Mouse (Mus musculus) common myeloid progenitor, adult 5-6 weeks (primary cell): ENCODE data around the gene Hpn. TPM values are rescaled to one million over a fixed set of nuclear protein-coding genes. Genes with fewer than 3 reads are reported as not detected.

Experiments used
- ATAC-seq: replicated peaks from 2 replicates; pipeline ENCODE4 v1.8.0; 2016; ENCODE audit warnings: low read depth, mild to moderate bottlenecking, moderate TSS enrichment, inconsistent platforms; ENCODE audit not compliant: poor library complexity, severe bottlenecking
- total RNA-seq: library from RNA; stranded (forward); fragments of 200-1000, 187-1606 nt; gene quantifications from 2 replicates; pipeline ENCODE4 v1.2.3, GENCODE M21; 2017

Hpn gene
- total RNA-seq, 1 experiment from 2014 or later, result 13.4 TPM

DNA sequence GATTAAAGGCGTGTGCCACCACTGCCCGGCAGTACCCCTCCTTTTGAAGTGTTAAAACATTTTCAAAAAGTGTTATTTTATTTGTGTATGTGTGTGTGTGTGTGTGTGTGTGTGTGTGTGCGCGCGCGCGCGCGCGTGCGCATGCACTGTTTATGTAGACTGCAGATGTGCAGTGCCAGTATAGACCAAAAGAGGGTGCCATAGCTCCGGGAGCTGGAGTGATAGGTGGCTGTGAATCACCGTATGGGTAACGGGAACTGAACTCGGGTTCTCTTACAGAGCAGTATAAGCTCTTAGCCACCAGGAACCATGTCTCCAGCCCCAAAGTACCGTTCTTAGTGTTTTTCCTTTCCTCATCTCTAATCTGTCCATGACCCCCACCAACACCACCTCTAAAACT is 29.8 kb upstream of the Hpn start:
- ATAC-seq, result no peak

DNA sequence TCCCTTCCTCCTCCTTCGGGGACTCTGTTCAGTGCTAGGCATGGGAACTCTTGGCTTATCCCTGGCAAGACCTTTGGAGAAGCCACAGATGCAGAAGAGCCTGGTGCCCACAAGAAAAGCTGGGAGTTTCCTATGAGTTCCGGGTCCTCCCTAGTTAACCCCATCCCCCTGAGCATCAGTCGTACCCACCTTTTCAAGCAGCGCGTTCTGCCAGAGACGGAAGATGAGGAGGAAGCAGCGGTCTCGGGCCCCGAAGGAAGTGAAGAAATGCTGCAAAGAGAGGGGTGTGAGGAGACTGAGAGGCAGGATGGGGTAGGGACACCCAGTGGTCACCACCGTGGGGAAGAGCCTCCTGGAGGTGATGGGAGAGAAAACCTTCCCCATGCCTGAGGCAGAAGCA is 25.9 kb upstream of the Hpn start:
- no peak for ATAC-seq

- ATAC-seq, result no peak
Measured at GRCm38 (mm10) chr7:31140302-31140701, 25.2 kb upstream of the Hpn start.

DNA sequence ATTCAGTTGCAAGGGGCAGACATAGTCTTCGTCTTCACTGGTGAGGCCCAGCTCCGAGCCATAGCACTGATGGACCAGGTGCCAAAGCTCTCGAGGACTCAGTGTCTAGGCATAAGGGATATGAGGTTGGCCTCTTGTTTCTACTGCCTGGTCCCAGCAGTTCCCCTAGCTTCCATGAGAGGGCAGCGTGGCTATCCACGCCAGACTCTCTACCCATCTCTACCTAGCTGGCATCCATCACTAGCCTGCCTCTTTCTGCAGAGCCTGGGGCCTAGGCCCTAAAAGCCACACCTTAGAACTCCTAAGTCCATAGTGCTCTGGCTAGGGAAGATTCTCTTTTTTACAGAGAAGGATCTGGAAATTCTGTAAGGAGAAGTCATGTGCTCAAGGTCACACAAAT is 24.7 kb upstream of the Hpn start:
- peak; percentile 95 for ATAC-seq

- ATAC-seq, result no peak
Measured at GRCm38 (mm10) chr7:31135717-31136116, 20.6 kb upstream of the Hpn start.

DNA sequence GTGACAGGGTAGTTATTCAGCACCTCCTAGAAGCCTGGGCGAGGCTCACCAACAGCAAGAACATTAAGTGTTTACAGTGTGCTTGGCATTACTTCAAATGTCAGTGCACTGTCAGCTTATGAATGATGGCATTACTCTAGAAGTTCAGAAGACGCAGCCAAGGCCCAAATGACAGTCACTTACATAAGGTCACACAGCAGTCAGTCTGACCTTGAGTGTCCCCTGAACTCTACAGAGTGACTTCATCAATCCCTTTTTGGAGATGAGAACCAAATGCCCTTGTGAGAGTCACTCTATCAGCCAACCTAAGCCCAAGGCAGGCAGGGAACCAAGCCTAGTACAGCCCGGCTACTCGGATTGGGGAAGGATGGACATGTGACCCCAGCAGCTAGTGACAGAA is 16.8 kb upstream of the Hpn start:
- ATAC-seq, result no peak

- peak; percentile 74 for ATAC-seq
Measured at GRCm38 (mm10) chr7:31130841-31131240, 15.8 kb upstream of the Hpn start.

GRCm38 (mm10) chr7:31130197-31130596 is 15.1 kb upstream of the Hpn start:
- ATAC-seq, result no peak

GRCm38 (mm10) chr7:31128157-31128705 is 13.1 kb upstream of the Hpn start:
- ATAC-seq, result no peak

- no peak for ATAC-seq
Measured at GRCm38 (mm10) chr7:31126851-31127724, 12.0 kb upstream of the Hpn start, which contains the start of gene Scn1b. Gene Scn1b, minus strand, starts transcription at chr7:31127003.

DNA sequence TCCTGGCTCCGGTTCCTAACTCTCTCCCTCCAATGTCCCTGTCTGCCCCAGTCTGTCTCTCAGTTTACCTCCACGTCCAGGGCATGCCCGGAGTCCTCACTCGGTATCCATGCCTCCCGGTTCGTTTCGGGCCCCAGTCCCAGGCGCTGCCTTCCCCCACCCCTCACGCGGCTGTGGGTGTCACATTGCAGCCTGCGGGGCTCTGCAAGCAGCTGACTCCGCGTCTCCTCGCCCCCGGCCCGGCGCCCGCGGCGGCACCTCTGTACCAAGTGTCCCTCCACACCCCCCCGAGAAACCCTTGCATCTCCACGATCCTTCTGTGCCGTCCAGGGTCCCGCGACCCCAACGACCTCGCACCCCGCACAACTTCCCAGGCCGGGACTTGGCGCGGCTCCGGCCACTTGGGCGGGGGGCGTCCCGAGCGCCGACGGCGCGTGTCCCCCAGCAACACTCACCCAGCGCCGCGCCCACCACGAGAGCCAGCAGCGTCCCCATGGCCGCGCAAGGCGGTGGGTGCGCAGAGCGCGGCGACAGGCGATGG is 11.2 kb upstream of the Hpn start:
- no peak for ATAC-seq

DNA sequence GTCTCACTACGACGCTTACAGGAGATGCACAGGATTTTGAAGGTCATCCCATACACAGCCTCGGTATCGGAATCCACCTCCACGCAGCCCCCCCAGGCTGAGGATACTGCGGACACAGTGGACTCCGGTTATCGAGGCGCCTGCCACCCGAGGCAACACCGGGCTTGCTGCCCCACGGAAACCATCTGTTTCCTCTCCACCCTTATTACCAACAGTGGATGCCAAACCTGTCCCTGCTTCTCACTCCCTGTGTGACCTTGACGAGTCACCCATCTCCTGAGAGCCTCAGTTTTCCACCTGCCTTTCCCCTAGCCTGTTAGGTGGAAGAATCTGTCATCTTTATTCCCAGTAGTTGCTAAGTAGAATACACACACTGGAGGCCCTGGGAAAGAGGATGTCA is 10.0 kb upstream of the Hpn start:
- peak; percentile 24 for ATAC-seq

DNA sequence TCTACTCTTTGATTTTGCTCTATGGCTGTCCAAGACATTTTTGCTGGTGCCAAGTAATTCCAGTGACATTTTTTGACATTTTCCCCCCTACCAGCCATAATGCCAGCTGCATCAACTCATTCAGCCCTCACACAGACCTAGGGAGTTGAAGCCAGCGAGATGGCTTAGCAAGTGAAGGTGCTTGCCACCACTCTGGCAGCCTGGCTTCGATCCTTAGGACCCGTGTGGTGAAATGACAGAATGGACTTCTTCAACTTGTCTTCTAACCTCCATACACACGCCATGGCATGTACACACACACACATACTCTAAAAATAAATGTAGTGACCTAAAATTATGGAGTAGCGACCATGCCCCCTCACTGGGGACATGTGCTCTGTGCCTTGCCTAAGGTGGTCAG is 9.3 kb upstream of the Hpn start:
- ATAC-seq, result no peak

GRCm38 (mm10) chr7:31123697-31124096 is 8.6 kb upstream of the Hpn start:
- no peak for ATAC-seq

DNA sequence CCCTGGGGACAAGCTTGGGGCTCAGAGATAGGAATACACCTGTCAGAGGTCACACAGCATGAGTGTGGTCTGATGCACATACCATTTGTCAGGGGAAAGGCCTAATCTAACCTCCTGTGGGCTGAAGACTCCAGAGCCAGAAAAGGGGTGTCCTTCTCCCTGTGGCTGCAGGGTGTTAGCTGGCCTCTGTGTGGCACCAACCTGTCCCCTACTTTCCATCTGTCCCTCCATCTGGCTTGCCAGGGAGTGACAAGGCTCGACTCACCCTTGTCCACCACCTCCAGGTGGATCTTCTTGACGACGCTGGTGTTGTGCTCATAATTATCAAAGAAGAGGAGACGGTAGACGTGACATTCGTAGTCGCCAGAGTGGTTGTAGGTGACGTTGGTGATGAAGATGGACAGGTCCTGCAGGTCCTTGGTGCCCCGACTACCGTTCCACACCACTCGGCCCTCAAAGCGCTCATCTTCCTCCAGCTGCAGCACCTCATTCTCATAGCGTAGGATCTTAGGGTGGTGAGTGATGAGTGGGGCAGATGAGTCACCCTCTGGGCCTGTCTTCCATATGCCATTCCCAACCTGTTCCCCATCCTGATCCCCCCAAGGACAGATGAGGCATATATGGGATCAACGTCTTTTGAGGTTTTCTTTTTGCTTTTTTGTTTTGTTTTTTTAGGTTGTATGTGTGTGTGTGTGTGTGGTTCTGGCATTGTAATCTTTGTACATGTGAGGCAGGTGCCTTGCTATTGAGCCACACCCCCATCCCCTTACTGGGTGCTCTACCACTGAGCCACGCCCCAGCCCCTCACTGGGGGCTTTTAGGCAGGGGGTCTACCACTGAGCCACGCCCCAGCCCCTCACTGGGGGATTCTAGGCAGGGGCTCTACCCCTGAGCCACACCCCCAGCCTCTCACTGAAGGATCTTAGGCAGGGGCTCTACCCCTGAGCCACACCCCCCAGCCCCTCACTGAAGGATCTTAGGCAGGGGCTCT is 7.8 kb upstream of the Hpn start:
- no peak for ATAC-seq

DNA sequence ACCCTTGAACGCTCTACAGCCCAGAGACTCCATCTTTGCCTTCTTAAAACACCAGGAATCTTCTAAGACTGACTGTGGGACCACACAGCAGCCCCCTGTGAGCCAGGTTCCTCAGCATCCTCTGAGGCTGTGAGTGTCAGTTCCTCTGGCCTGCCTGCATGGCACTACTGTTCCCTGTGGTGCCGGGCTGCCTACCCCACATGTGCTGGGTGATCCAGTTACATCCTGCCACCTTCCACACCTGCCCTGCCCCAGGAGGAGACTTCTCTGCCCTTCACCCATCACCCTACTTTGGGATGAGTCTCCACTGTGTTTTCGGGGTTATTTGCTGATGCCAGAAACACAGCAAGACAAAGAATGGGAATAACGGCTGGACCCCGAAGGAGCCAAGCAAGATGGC is 4.5 kb upstream of the Hpn start:
- ATAC-seq, result no peak

DNA sequence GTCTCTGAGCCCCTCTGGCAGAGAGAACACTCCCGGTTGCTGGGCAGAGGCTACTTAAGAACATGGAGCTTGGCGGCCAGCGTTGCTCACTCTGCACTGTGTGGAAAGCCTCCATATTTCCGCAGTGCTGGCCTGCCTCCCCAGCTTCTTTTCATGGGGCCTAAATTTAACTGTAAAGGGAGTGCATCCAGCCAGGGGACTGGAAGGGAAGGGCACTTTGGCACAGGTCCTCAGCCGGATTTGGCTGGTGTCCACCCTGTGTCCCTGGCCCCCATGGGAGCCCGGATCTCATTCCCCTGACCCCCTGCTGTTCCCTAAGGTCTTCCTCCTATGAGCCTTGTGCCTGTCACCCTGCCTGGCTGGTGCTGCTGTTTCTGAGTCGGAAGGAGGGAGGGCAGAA is 3.4 kb upstream of the Hpn start:
- ATAC-seq, result no peak

- ATAC-seq, result no peak
Measured at GRCm38 (mm10) chr7:31117465-31117864, 2.4 kb upstream of the Hpn start.

DNA sequence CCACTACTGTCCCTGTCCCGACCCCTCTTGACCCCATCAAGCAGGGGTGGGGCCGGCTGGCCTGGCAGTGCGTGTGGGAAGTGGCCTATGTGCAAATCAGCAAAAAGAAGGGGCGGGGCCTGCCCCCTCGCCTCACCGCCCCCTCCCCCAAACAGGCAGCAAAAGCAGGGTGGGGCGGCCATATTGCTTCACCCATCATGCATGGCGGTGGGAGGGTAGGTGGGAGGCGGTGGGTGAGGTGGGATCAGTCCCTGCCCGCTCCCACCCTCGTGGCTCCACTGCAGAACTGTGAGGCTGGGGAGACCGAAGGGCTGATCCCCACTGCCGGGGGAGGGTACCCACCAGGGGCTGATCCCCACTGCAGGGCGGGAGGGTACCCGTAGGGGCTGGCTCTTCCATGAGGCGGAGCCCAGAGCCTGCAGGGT is 1.6 kb upstream of the Hpn start:
- ATAC-seq, result no peak

DNA sequence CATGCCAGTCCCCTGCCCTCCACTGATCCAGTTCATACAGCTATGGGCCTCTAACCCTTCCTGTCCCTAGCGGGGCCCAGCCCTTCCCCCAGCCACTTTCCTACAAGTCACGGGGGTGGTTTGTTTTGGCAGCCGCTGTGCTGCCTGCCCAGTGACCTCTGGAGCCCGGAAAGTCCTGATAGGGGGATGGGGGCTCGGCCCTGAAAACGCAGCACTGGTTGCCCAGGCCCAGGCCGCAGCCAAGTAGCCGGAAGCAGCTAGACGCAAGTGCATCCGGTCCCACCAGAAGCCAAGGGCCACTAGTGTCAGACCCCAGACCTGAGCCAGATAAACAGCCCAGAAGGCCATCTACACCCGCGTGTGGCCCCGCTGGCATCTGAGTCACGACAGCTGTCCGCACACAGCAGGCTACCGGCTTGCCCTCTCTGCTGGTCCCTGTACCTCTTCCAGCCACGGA is 525 bp upstream of the Hpn start:
- ATAC-seq, result peak; percentile 57
